Mouse (Mus musculus): ENCODE measurements around the gene Acot11. TPM values are rescaled to one million over a fixed set of nuclear protein-coding genes. Genes with fewer than 3 reads are reported as not detected.
"Not testable (repeated sequence)": the region's sequence is repeated elsewhere in the genome, so short reads cannot be mapped to it uniquely, and the experiment has no call there.

The Acot11 gene
- polyA plus RNA-seq, 1 experiment from 2014 or later = 1.5 TPM

DNA sequence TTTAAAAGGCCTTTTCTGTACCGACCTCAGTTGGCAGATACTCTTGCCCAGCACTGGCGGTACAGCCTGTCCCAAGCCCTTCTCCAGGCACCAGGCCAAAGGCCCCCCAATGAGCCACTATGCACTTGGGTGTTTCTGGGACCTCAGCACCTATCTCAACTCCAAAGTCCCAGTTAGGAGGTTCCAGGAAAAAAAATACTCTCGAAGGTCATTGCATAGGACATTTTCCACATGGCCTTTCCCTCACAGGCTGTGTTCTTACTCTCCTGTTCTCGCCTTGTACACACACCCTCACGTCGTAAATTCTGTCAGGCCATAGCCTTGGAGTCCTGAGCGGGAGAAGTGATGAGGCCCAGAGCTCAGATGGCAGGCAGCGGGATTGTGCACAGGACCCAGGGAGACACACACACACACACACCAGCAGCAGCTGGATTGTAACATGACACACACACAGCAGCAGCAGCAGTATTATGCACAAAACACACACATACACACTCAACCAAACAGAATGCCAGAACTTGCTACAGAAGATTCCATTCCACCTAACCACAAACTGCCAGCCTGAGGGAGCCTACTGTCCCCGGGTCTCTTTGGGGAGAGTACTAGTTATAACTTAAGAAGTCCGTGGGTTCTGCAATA is 5.8 kb downstream of the Acot11 start:
- no peak for ATAC-seq
- WGBS = 69% methylated on average over 10 of the region's 10 CpGs
- Histone ChIP-seq H3K27me3 (replicated peaks; ENCODE audit: control insufficient read depth, insufficient read depth, low read length) (no peaks in the 10 kb centered on the region), H3K4me2 (ENCODE audit: low read length) (no peak overlapping the region), H3K9ac (replicated peaks; ENCODE audit: low read depth, low read length) (no peak overlapping the region), H3K27ac (ENCODE audit: low read length) (no peak overlapping the region), H3K9me3 (ENCODE audit: control insufficient read depth, low read length) (no peaks in the 10 kb centered on the region), H3K4me1 (replicated peaks; ENCODE audit: control insufficient read depth, insufficient read depth, low read length) (peaks cover 7% of the 10 kb centered on the region), H3K4me3 (replicated peaks; ENCODE audit: low read length) (no peak overlapping the region), H3K36me3 (ENCODE audit: control insufficient read depth, insufficient read depth) (no peaks in the 10 kb centered on the region)

DNA sequence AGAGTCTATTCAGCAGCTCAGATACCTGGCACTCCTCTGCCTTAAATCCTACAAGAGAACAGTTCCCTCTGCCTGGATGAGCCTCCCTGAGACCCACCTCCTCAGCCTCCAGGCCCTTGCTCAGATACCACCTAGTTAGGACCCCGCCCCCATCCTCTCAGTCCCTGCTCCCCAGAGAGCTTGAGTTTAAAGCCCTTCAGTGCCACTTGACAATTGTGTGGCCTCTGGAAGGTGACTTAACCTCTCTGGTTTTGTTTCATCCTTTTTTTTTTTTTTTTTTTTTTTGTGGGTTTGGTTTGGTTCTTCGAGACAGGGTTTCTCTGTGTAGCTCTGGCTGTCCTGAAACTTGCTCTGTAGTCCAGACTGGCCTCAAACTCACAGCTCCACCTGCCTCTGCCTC is 9.5 kb downstream of the Acot11 start:
- Histone ChIP-seq H3K4me1 (replicated peaks; ENCODE audit: control insufficient read depth, insufficient read depth, low read length) (peaks cover 7% of the 10 kb centered on the region), H3K36me3 (ENCODE audit: control insufficient read depth, insufficient read depth) (no peaks in the 10 kb centered on the region), H3K27ac (ENCODE audit: low read length) (no peak overlapping the region), H3K9ac (replicated peaks; ENCODE audit: low read depth, low read length) (no peak overlapping the region), H3K27me3 (replicated peaks; ENCODE audit: control insufficient read depth, insufficient read depth, low read length) (no peaks in the 10 kb centered on the region), H3K4me2 (ENCODE audit: low read length) (no peak overlapping the region), H3K4me3 (replicated peaks; ENCODE audit: low read length) (no peak overlapping the region), H3K9me3 (ENCODE audit: control insufficient read depth, low read length) (no peaks in the 10 kb centered on the region)
- 82% methylated on average over 2 of the region's 2 CpGs for WGBS
- no peak for ATAC-seq

DNA sequence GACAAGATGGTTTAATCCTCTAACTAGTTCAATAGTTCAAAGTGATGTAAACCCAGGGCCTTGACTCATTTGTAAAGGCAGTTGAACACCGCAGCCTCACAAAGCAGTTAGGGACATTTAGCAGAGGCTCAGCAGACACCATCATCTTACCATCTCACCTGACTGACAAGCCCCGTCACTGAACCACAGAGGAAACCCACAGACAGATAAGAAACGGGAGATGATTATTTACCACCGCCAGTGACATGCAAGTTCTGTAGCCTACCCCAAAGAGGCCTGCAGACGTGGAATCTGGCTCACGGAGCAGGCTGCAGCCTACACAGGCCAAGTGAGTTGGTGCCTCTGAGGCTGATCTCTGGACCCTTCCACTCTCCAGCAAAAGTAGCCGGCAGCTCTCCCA is 10.6 kb downstream of the Acot11 start:
- Histone ChIP-seq H3K4me3 (replicated peaks; ENCODE audit: low read length) (no peak overlapping the region), H3K27ac (ENCODE audit: low read length) (no peak overlapping the region), H3K36me3 (ENCODE audit: control insufficient read depth, insufficient read depth) (no peaks in the 10 kb centered on the region), H3K9ac (replicated peaks; ENCODE audit: low read depth, low read length) (no peak overlapping the region), H3K4me2 (ENCODE audit: low read length) (no peak overlapping the region), H3K27me3 (replicated peaks; ENCODE audit: control insufficient read depth, insufficient read depth, low read length) (no peaks in the 10 kb centered on the region), H3K9me3 (ENCODE audit: control insufficient read depth, low read length) (no peaks in the 10 kb centered on the region), H3K4me1 (replicated peaks; ENCODE audit: control insufficient read depth, insufficient read depth, low read length) (0 out of 2 replicates have a peak, but pooled peaks cover 3% of the 10 kb centered on the region)
- 95% methylated on average over 7 of the region's 7 CpGs for WGBS
- no peak for ATAC-seq

DNA sequence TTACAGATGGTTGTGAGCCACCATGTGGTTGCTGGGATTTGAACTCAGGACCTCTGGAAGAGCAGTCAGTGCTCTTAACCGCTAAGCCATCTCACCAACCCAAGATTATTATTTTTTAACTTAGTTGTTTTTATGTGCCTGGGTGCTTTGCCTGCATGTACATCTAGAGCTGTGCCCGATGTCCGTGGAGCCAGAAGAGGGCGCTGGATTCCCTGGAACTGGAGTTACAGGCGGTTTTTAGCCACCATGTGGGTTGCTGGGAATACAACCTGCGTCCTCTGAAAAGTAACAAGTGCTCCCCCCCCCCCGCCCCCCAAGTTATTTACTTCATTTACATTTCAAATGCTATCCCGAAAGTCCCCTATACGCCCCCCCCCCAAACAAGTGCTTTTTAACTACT is 11.0 kb downstream of the Acot11 start:
- H3K9me3 ChIP-seq (ENCODE audit: control insufficient read depth, low read length); ATAC-seq; H3K27ac ChIP-seq (ENCODE audit: low read length); H3K4me2 ChIP-seq (ENCODE audit: low read length); H3K36me3 ChIP-seq (ENCODE audit: control insufficient read depth, insufficient read depth); H3K9ac ChIP-seq (replicated peaks; ENCODE audit: low read depth, low read length); H3K4me1 ChIP-seq (replicated peaks; ENCODE audit: control insufficient read depth, insufficient read depth, low read length); H3K27me3 ChIP-seq (replicated peaks; ENCODE audit: control insufficient read depth, insufficient read depth, low read length); H3K4me3 ChIP-seq (replicated peaks; ENCODE audit: low read length): not testable (repeated sequence)
- 94% methylated on average over 9 of the region's 9 CpGs for WGBS

DNA sequence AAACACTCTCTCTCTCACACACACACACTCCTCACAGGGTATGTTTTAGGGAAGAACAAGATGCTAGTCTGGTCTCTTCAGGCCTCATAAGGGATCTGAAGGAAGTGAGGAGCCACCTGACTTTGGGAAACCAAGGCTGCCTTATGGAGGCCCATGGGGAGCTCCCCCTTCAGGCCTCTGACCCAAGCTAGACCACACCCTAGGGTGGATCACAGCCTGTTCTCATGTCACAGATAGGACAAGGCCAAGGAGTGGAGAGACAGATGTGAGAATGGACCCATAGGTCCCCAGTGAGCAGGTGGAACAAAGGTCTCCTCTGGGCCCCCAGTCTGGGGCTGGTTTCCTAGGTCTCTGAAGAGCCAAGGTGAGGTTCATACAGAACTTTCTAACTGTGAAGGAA is 12.5 kb downstream of the Acot11 start:
- no peak overlapping the region for H3K27ac ChIP-seq (ENCODE audit: low read length)

DNA sequence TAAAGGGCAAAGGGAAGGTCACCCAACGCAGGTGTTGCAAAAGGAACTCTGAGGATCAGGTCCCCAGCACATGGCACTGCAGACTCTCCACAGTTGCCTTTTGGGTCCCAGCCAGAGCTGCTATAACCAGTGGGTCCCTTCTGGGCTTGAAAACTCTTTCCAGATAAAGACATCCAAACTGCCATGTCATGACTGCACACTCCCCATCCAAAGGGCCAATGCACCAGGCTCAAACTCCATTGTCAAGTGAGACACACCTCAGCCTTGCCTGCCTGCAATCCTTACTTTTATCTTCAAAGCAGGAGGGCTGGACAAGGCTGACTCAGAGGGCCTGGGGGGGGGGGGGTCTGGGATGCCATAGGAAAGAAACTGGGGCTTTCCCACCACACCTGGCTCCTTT is 13.9 kb downstream of the Acot11 start:
- no peaks in the 10 kb centered on the region for H3K36me3 ChIP-seq (ENCODE audit: control insufficient read depth, insufficient read depth)
- 92% methylated on average over 1 of the region's 1 CpGs for WGBS
- H3K9me3 ChIP-seq (ENCODE audit: control insufficient read depth, low read length) = no peaks in the 10 kb centered on the region
- no peak overlapping the region for H3K4me2 ChIP-seq (ENCODE audit: low read length)
- no peaks in the 10 kb centered on the region for H3K27me3 ChIP-seq (replicated peaks; ENCODE audit: control insufficient read depth, insufficient read depth, low read length)
- peaks cover 16% of the 10 kb centered on the region for H3K4me1 ChIP-seq (replicated peaks; ENCODE audit: control insufficient read depth, insufficient read depth, low read length)
- no peak overlapping the region for H3K4me3 ChIP-seq (replicated peaks; ENCODE audit: low read length)
- ATAC-seq = no peak
- H3K9ac ChIP-seq (replicated peaks; ENCODE audit: low read depth, low read length) = no peak overlapping the region
- no peak overlapping the region for H3K27ac ChIP-seq (ENCODE audit: low read length)

More for the DNA sequence above, 12.5 kb downstream of the Acot11 start:
- no peak for ATAC-seq
- no peaks in the 10 kb centered on the region for H3K9me3 ChIP-seq (ENCODE audit: control insufficient read depth, low read length)
- no peaks in the 10 kb centered on the region for H3K36me3 ChIP-seq (ENCODE audit: control insufficient read depth, insufficient read depth)
- no peak overlapping the region for H3K4me2 ChIP-seq (ENCODE audit: low read length)
- H3K9ac ChIP-seq (replicated peaks; ENCODE audit: low read depth, low read length) = no peak overlapping the region
- peaks cover 4% of the 10 kb centered on the region; the same call in 1 of the 2 replicates for H3K4me1 ChIP-seq (replicated peaks; ENCODE audit: control insufficient read depth, insufficient read depth, low read length)
- no peaks in the 10 kb centered on the region for H3K27me3 ChIP-seq (replicated peaks; ENCODE audit: control insufficient read depth, insufficient read depth, low read length)
- H3K4me3 ChIP-seq (replicated peaks; ENCODE audit: low read length) = no peak overlapping the region

DNA sequence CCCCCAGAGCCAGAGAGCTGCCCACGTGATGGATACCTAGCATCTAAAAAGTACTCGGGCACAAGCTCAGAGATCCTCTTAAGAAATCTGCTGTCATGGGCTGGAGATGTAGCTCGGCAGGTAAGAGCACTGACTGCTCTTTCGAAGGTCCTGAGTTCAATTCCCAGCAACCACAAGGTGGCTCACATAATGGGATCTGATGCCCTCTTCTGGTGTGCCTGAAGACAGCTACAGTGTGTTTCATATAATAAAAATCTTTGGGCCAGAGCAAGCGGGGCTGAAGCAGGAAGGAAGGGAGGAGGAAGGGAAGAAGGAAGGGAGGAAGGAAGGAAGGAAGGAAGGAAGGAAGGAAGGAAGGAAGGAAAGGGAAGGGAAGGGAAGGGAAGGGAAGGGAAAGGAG is 14.6 kb downstream of the Acot11 start:
- not testable (repeated sequence) for H3K9ac ChIP-seq (replicated peaks; ENCODE audit: low read depth, low read length); H3K9me3 ChIP-seq (ENCODE audit: control insufficient read depth, low read length); ATAC-seq; H3K4me2 ChIP-seq (ENCODE audit: low read length); H3K36me3 ChIP-seq (ENCODE audit: control insufficient read depth, insufficient read depth); H3K27ac ChIP-seq (ENCODE audit: low read length); H3K4me3 ChIP-seq (replicated peaks; ENCODE audit: low read length); H3K27me3 ChIP-seq (replicated peaks; ENCODE audit: control insufficient read depth, insufficient read depth, low read length)
- H3K4me1 ChIP-seq (replicated peaks; ENCODE audit: control insufficient read depth, insufficient read depth, low read length) = peaks cover 23% of the 10 kb centered on the region
- 82% methylated on average over 5 of the region's 5 CpGs for WGBS

DNA sequence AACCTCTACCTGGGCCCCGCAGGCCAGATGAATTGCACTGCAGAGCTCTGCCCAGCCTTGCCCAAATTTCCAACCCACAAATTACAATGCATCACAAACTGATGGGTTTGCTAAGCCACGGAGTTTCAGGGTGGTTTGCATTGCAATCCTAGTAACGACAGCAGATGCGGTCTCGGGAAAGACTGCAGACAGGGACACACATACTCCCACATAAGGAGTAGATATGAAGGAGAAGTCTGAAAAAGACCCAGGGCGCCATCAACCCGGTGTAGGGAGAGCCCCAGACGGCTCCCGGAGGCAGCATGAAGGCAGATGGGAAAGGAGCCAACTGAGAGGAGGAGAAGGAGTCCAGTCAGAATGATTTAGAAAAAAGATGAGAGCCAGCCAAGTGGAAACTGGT is 15.1 kb downstream of the Acot11 start:
- Histone ChIP-seq H3K4me3 (replicated peaks; ENCODE audit: low read length) (no peak overlapping the region), H3K27ac (ENCODE audit: low read length) (no peak overlapping the region), H3K9me3 (ENCODE audit: control insufficient read depth, low read length) (no peaks in the 10 kb centered on the region), H3K9ac (replicated peaks; ENCODE audit: low read depth, low read length) (no peak overlapping the region), H3K4me1 (replicated peaks; ENCODE audit: control insufficient read depth, insufficient read depth, low read length) (peaks cover 23% of the 10 kb centered on the region), H3K27me3 (replicated peaks; ENCODE audit: control insufficient read depth, insufficient read depth, low read length) (no peaks in the 10 kb centered on the region), H3K36me3 (ENCODE audit: control insufficient read depth, insufficient read depth) (no peaks in the 10 kb centered on the region), H3K4me2 (ENCODE audit: low read length) (no peak overlapping the region)
- WGBS = 49% methylated on average over 9 of the region's 9 CpGs
- no peak for ATAC-seq

DNA sequence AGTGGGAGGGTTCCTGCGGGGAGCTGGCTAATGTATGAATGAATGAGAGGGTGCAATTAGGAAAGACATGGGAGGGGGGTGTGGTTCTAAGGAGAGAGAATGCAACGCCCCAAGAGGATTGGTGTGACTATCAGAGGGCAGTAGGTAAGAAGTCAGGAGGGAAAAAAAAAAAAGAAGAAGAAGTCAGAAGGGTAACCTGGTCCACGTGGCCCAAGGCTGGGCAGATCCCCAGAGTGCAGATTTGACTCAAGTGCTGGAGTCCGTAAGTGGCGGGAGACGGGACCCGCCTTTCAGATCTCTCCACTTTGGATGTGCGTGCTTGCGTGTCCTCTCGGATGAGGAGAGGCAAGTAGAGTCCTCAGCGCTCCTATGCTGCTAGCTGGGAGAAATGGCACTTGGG is 16.2 kb downstream of the Acot11 start:
- no peaks in the 10 kb centered on the region for H3K9me3 ChIP-seq (ENCODE audit: control insufficient read depth, low read length)
- no peaks in the 10 kb centered on the region for H3K36me3 ChIP-seq (ENCODE audit: control insufficient read depth, insufficient read depth)
- no peak for ATAC-seq
- H3K27ac ChIP-seq (ENCODE audit: low read length) = no peak overlapping the region
- no peak overlapping the region for H3K4me3 ChIP-seq (replicated peaks; ENCODE audit: low read length)
- no peaks in the 10 kb centered on the region for H3K27me3 ChIP-seq (replicated peaks; ENCODE audit: control insufficient read depth, insufficient read depth, low read length)
- H3K4me2 ChIP-seq (ENCODE audit: low read length) = no peak overlapping the region
- H3K4me1 ChIP-seq (replicated peaks; ENCODE audit: control insufficient read depth, insufficient read depth, low read length) = peaks cover 23% of the 10 kb centered on the region
- H3K9ac ChIP-seq (replicated peaks; ENCODE audit: low read depth, low read length) = no peak overlapping the region
- 88% methylated on average over 11 of the region's 11 CpGs for WGBS

DNA sequence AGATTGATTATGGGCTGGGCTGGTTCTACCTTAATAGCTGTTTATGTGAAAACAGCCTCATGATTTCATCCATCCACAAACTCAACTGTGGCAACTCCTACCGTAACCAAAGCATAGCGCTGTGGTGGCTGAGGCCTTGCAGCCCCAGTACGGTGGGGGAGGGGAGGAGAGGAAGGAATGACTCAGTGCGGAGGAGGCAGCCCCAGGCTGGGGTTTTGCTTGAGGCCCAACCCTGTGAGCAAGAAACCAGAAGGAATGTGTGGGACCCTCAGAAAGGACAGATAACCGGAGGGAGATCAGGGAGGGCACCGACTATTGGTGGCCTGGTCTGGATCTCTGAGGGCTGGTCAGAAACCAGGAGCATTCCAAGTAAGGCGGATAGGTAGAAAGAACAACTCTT is 17.0 kb downstream of the Acot11 start:
- 68% methylated on average over 7 of the region's 7 CpGs for WGBS
- Histone ChIP-seq H3K4me2 (ENCODE audit: low read length) (no peak overlapping the region), H3K4me1 (replicated peaks; ENCODE audit: control insufficient read depth, insufficient read depth, low read length) (peaks cover 23% of the 10 kb centered on the region), H3K27ac (ENCODE audit: low read length) (no peak overlapping the region), H3K36me3 (ENCODE audit: control insufficient read depth, insufficient read depth) (no peaks in the 10 kb centered on the region), H3K9ac (replicated peaks; ENCODE audit: low read depth, low read length) (no peak overlapping the region), H3K27me3 (replicated peaks; ENCODE audit: control insufficient read depth, insufficient read depth, low read length) (no peaks in the 10 kb centered on the region), H3K4me3 (replicated peaks; ENCODE audit: low read length) (no peak overlapping the region), H3K9me3 (ENCODE audit: control insufficient read depth, low read length) (no peaks in the 10 kb centered on the region)
- ATAC-seq = no peak
